Mouse (Mus musculus) cerebellum, adult 2 months (tissue): Measurements from ENCODE around the gene Dlgap1. TPM values are rescaled to one million over a fixed set of nuclear protein-coding genes. Genes with fewer than 3 reads are reported as not detected.

Source experiments
- DNase-seq, 2 experiments: peaks; one replicate each; pipeline ENCODE4 v3.0.0; 2021
- H3K27ac ChIP-seq: fragments of 200-500 bp; 2 replicates; pipeline ENCODE4 v1.5.1; 2012; ENCODE audit warnings: low read length, control low read depth, inconsistent platforms; ENCODE audit not compliant: insufficient read depth
- H3K27me3 ChIP-seq: fragments of 200-500 bp; 2 replicates; pipeline ENCODE4 v1.6.1; 2012; ENCODE audit warnings: inconsistent platforms, mild to moderate bottlenecking, low read length, moderate library complexity; ENCODE audit not compliant: control insufficient read depth, insufficient read depth
- H3K4me1 ChIP-seq: fragments of 200-500 bp; 2 replicates; pipeline ENCODE4 v1.6.1; 2011; ENCODE audit warnings: low read length; ENCODE audit not compliant: control insufficient read depth, insufficient read depth
- H3K4me3 ChIP-seq: fragments of 200-500 bp; replicated peaks from 2 replicates; pipeline ENCODE3; 2011; ENCODE audit warnings: mild to moderate bottlenecking, low read depth, low read length, control low read depth; ENCODE audit not compliant: insufficient read depth
- CTCF ChIP-seq: fragments of 200-500 bp; IDR thresholded peaks from 2 replicates; pipeline ENCODE4 v1.5.1; 2011; ENCODE audit warnings: low read depth, mild to moderate bottlenecking, control low read depth, low read length, moderate library complexity, borderline replicate concordance; ENCODE audit not compliant: insufficient read depth
- POLR2A ChIP-seq: fragments of 200-500 bp; IDR thresholded peaks from 2 replicates; pipeline ENCODE4 v1.6.1; 2011; ENCODE audit warnings: low read length, control low read depth, borderline replicate concordance; ENCODE audit not compliant: insufficient read depth
- WGBS: fragments of 180-500 bp; shearing (Covaris S2); methylation state at CpG from one replicate; pipeline ENCODE4 v1.1.7; 2018; 5-methylcytosine and 5-hydroxymethylcytosine counted together
- polyA plus RNA-seq: library from polyadenylated mRNA; depleted of rRNA; stranded (reverse); fragments of >200 nt; gene quantifications from 2 replicates; pipeline ENCODE4 v1.2.3, GENCODE M21; 2012

The Dlgap1 gene
- polyA plus RNA-seq, 1 experiment: 172 TPM

GRCm38 (mm10) chr17:70473871-70474270, 505.0 kb downstream of the Dlgap1 start:
- no peak overlapping the region for H3K27ac ChIP-seq
- TF ChIP-seq CTCF: no peak
- TF ChIP-seq POLR2A: no peak
- H3K4me1 ChIP-seq: peaks cover 9% of the 10 kb centered on the region; the same call in 1 of the 2 replicates
- DNase-seq: no peak
- WGBS: 88% methylated on average over 4 of the region's 4 CpGs
- no peak overlapping the region for H3K4me3 ChIP-seq
- no peaks in the 10 kb centered on the region for H3K27me3 ChIP-seq

- DNase-seq: no peak
- H3K4me3 ChIP-seq: no peak overlapping the region
- TF ChIP-seq POLR2A: no peak
- H3K27me3 ChIP-seq: no peaks in the 10 kb centered on the region
- H3K4me1 ChIP-seq: peaks cover 20% of the 10 kb centered on the region
- no peak overlapping the region for H3K27ac ChIP-seq
- WGBS: 93% methylated on average over 4 of the region's 4 CpGs
Observed at GRCm38 (mm10) chr17:70483716-70484115, 514.8 kb downstream of the Dlgap1 start.

GRCm38 (mm10) chr17:70485668-70486067, 516.8 kb downstream of the Dlgap1 start:
- peaks cover 34% of the 10 kb centered on the region for H3K4me1 ChIP-seq
- H3K27ac ChIP-seq: peak overlapping the region; percentile 81
- WGBS: 11% methylated on average over 4 of the region's 4 CpGs
- H3K27me3 ChIP-seq: no peaks in the 10 kb centered on the region
- peak; percentile 65 to 76 for DNase-seq
- peak; percentile 18; the same call in 1 of the 2 replicates for TF ChIP-seq POLR2A
- no peak for TF ChIP-seq CTCF
- peak overlapping the region; percentile 51 for H3K4me3 ChIP-seq

GRCm38 (mm10) chr17:70486259-70486658, 517.4 kb downstream of the Dlgap1 start:
- TF ChIP-seq CTCF (no peak), POLR2A (no peak)
- 23% methylated on average over 7 of the region's 7 CpGs for WGBS
- Histone ChIP-seq H3K27me3 (no peaks in the 10 kb centered on the region), H3K4me1 (peaks cover 37% of the 10 kb centered on the region), H3K4me3 (no peak overlapping the region), H3K27ac (peak overlapping the region; percentile 81)
- DNase-seq: no peak

GRCm38 (mm10) chr17:70486831-70487230, 518.0 kb downstream of the Dlgap1 start:
- Histone ChIP-seq H3K27me3 (no peaks in the 10 kb centered on the region), H3K4me3 (no peak overlapping the region), H3K27ac (peak overlapping the region; percentile 81), H3K4me1 (peaks cover 38% of the 10 kb centered on the region)
- DNase-seq: peak; percentile 34 to 41
- WGBS: 20% methylated on average over 10 of the region's 10 CpGs
- TF ChIP-seq POLR2A: no peak
- no peak for TF ChIP-seq CTCF

- 5% methylated on average over 7 of the region's 7 CpGs for WGBS
- peak; percentile 99 to 100 for DNase-seq
- peaks cover 45% of the 10 kb centered on the region for H3K4me1 ChIP-seq
- H3K27ac ChIP-seq: peak overlapping the region; percentile 87
- no peaks in the 10 kb centered on the region for H3K27me3 ChIP-seq
- no peak overlapping the region for H3K4me3 ChIP-seq
- TF ChIP-seq CTCF: no peak
- peak; percentile 26; the same call in 1 of the 2 replicates for TF ChIP-seq POLR2A
Observed at GRCm38 (mm10) chr17:70488784-70489265, 520.0 kb downstream of the Dlgap1 start.

- Histone ChIP-seq H3K4me1 (peaks cover 38% of the 10 kb centered on the region), H3K27me3 (no peaks in the 10 kb centered on the region), H3K27ac (no peak overlapping the region; the same call in 1 of the 2 replicates), H3K4me3 (no peak overlapping the region)
- 36% methylated on average over 4 of the region's 4 CpGs for WGBS
- no peak for TF ChIP-seq CTCF
- no peak for TF ChIP-seq POLR2A
- DNase-seq: peak in 1 of 2 experiments; percentile 43
Observed at GRCm38 (mm10) chr17:70491575-70491974, 522.7 kb downstream of the Dlgap1 start.

GRCm38 (mm10) chr17:70494338-70494737, 525.5 kb downstream of the Dlgap1 start:
- 94% methylated on average over 4 of the region's 4 CpGs for WGBS
- H3K4me3 ChIP-seq: no peak overlapping the region
- no peaks in the 10 kb centered on the region for H3K27me3 ChIP-seq
- no peak overlapping the region for H3K27ac ChIP-seq
- DNase-seq: no peak
- TF ChIP-seq POLR2A (no peak), CTCF (no peak)
- peaks cover 22% of the 10 kb centered on the region; the same call in 1 of the 2 replicates for H3K4me1 ChIP-seq
